Mouse (Mus musculus): ENCODE measurements around the gene Vopp1.

DNA sequence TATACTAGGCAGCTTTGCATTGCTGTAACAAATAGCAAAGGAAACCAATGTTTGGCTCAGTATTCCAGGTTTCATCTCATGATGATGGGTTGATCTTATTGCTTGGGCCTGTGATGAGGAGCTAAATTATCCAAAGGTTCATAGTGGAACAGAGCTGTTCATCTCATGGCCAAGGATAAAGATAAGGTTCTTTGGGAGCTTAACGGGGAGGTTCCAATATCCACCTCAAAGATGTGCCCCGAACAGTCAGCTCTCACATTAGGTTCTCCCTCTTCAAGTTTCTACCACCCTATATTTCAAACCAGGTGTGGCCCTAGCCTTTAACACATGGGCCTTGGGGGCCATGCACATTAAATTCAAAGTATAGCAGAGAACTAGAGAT, 79.2 kb downstream of the Vopp1 start:
- TF ChIP-seq CTCF (IDR thresholded peaks at IDR 0.05; ENCODE audit: borderline replicate concordance, insufficient read depth, low read length) (no peak), POLR2A (IDR thresholded peaks at IDR 0.05; ENCODE audit: low read depth, low read length) (no peak)
